Mouse (Mus musculus) small intestine, adult 2 months (tissue): ENCODE results near the gene Ppm1h.

ENCODE experiments used
- CTCF ChIP-seq: fragments of 200-500 bp; IDR thresholded peaks from 2 replicates; pipeline ENCODE4 v1.5.1; 2012; ENCODE audit warnings: low read depth, mild to moderate bottlenecking, control low read depth, inconsistent platforms, low read length, moderate library complexity, mixed read lengths; ENCODE audit not compliant: insufficient replicate concordance, insufficient read length; ENCODE audit errors: extremely low read depth
- POLR2A ChIP-seq: fragments of 200-500 bp; IDR thresholded peaks from 2 replicates; pipeline ENCODE4 v1.6.1; 2012; ENCODE audit warnings: low read depth, mild to moderate bottlenecking, control low read depth, inconsistent platforms, low read length, moderate library complexity

DNA sequence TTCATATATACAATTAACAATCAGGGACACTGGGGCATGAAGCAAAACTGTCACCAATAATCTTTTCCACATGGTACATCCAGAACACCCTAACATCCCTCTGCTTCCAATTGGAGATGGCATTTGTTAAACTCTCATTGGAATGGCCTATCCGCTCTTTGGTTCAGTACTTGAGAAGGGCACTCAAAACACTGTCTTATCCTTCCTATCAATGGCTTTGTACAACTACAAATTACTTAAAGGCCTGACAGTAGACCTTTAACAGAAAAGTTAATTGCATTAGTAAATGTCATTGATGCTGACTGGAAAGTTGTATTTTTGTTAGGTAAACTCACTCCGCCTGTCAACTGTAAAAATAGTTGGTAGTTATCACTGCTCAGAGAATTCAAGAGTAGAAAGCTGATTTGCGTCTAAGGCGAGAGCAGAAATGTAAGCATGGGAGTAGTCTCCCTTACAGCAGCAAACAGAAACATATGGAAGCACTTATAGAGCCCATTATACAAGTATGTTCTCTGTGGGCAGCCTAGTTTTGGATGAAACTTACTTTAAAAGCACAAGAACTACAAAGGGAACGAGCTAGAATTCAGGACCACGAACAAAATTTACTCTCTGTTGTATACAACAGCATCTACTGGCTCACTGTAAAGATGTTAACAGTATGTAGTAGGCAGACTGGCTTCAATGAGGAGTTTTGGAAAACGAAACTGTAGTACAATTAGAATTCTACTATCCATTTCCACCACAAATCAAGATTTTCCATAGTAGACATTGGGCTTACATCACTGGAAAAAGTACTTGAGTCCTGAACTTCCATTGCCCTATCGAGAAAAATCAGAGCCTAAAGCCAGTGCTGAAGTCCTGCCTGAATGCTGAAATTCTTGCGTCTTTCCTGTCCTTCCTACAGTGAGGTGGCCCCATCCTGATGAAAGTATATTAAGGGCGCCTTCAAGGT, 305.3 kb downstream of the Ppm1h start:
- TF ChIP-seq CTCF (no peak), POLR2A (no peak)
